Mouse (Mus musculus) ovary, adult 18-20 months (tissue): Measurements from ENCODE around the gene Vsnl1.

ENCODE experiments used
- DNase-seq: peaks from one replicate; pipeline ENCODE4 v3.0.0; 2022; ENCODE audit warnings: low spot score, mixed read lengths

Gene Vsnl1

GRCm38 (mm10) chr12:11277207-11277606 lies 159.2 kb downstream of the Vsnl1 start:
- DNase-seq, result no peak

- DNase-seq, result no peak
These were observed 159.8 kb downstream of the Vsnl1 start for GRCm38 (mm10) chr12:11276632-11277031.
